Mouse (Mus musculus) cerebellum, adult 8-10 months (tissue): ENCODE results near the gene Osbpl9.

Experiments used
- DNase-seq: peaks from one replicate; pipeline ENCODE4 v3.0.0; 2022

The Osbpl9 gene

DNA sequence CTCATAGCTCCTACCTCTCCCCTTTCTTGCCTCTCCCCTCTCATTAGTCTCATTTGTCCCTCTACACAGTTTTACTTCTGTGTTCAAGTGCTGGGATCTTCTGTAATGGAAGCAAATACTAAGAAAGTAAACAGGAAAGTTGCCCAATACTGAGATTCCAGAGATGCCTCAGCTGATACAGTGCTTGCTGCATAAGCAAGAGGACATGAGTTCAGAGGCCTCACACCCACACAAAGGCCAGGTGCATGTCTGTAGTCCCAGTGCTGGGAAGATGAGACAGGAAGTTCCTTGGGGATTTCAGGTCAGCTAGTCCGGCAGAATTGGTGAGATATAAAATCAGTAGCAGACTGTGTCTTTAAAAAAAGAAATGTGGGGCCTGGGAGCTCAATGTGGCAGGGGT is 2.3 kb upstream of the Osbpl9 start:
- no peak for DNase-seq

DNA sequence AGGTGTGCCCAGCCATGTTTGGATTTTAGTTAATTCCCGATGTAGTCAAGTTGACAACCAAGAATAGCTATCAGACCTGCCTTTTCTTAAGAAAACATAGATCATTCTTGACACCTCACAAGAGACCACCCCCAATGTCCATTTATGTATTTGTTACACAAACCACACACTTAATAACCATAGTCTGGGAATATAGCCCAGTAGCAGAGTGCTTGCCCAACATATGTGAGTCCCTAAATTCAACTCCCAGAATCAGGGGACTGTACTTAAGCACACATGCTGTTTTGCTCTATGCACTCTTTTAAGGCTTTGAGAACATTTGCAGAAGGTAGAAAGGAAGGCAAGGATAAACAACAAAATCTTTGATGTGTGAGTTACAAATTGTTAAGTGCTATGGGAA is 1.9 kb upstream of the Osbpl9 start:
- no peak for DNase-seq

DNA sequence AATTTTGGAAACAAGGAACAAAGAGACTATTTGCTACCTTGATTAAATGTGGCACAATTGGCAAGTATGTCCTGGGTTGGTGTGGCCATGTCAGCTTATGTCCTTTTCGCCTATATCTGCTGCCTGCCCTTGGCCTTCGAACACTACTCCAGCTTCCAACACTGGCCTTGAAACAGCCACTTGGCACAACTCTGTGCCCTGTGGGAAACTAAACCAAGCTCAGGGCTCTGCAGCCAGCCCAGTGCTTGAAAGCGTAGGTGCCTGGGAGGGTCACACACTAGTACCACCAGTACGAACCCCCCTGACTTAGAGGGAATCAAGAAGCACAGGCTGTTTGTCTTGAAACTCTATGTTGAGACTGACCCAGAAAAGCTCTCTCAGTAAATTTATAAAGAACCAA is 3.0 kb downstream of the Osbpl9 start:
- no peak for DNase-seq

DNA sequence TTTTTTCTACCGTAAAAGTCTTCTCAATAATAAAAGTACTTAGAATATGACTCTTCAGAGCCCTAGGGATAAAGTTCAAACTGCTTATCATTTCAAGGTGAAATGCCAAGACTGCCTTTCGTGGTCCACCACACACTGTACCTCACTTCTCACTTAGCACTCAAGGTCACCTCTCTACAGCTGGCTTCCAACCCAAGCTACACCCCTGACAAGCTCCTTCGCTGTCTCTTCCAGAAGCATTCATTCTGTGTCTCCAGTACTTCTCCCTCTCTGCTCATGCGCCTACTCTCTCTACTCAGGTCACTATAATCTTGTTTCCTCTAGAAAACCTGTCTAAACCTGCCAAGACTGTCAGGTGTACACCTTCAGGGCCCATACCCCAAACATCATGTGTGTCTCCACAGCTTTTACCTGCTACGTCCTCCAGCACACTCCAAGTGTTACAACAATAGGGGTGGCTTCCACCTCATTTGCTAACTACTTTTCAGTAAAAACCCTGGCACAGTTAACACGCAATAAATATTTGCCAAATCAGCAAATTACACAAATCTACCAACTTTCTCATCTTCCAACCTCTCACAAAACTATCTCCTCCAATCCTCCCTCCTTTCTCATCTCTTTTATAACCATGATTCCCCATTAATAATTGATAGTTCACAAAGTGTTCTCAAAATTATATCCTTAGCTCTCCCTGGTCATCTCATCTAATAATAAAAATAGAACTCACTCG is 6.0 kb downstream of the Osbpl9 start:
- DNase-seq = no peak

DNA sequence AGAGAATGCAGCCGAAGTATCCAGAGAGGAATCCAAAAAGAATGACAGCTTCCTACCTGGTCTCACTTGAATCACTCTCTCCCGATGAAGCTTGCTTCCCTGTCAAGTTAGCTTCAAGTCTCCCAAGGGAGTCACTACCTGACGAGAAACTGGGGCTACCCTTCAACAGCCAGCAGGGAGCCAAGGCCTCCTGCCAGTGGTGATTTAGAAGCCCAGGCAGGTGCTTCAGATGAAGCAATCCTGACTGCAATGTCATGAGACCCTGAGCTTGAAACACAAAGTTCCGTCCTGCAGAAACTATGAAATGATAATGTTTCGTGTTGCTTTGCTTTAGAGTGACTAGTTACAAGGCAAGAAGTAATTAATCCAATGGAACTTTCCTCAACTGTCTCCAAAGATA is 8.2 kb downstream of the Osbpl9 start:
- no peak for DNase-seq

DNA sequence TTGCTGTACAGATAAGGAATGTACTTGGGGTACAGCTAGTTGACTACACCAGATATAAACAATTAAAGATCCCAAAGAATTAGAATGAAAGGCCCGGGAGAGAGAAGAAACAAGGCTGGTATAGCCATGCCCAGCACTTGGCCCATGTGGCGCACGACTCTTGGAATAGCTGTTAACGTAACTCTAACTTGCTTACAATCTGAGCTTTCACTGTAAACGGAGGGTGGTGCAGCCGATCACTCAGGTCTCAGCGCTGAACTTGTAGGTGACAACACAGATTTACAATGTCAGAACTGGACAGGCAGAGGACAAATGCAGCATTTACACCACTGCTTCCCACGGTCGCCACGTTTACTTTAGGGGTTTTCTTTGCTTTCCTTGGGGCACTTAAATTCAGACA is 10.5 kb downstream of the Osbpl9 start:
- no peak for DNase-seq

DNA sequence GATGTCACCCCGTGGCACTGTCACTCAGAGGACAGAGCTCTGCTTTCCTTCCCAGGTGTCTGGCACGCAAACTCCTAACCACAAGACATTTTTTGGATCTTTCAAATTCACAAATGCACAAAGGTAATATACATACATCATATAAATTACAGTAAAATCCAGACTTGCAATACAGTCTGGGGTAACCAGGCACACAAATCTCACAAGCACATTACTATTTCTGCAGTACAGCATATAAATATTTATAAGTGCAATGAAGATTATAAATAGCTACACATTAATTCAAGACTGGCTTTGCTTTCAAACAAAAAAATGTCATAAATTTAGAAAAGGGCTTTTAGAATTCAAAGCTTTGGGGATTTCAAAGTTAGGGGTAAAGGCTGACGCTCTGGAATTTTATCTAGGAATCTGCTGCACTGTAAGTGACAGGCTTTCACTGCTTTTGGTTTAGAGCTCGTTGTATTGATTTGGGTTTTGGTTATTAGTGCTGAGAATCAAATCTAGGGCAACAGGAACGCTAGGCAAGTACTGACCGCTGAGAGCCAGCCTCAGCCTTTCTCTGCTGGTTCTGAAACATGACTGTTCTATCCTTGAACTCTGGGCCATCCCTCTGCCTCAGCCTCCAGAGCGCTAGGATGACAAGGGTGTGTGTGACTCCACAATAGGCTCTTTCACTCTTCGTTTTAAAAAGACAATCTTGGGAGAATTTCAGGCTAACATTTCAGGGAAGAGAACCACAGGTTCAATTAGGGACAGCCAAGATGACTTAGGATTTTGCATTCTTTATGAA is 16.3 kb downstream of the Osbpl9 start:
- DNase-seq = no peak

DNA sequence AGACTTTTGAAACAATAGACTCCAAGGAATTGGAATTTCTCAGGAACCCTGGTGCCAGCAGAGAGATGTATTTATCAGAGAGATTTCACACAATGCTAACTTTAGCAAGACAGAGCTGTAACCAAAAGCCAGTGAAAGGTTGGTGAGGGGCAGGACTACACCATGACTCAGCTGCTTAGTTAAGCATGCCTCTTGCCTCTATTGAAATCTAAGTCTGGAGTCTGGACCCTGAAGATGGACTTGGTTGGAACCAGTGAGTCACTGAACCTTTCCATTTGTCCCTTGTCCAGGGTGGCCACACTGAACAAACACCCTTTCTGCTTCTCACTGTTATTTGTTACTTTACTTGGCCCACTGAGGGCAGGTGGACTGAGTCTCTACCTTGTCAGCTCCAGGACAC is 26.4 kb downstream of the Osbpl9 start:
- DNase-seq = no peak

DNA sequence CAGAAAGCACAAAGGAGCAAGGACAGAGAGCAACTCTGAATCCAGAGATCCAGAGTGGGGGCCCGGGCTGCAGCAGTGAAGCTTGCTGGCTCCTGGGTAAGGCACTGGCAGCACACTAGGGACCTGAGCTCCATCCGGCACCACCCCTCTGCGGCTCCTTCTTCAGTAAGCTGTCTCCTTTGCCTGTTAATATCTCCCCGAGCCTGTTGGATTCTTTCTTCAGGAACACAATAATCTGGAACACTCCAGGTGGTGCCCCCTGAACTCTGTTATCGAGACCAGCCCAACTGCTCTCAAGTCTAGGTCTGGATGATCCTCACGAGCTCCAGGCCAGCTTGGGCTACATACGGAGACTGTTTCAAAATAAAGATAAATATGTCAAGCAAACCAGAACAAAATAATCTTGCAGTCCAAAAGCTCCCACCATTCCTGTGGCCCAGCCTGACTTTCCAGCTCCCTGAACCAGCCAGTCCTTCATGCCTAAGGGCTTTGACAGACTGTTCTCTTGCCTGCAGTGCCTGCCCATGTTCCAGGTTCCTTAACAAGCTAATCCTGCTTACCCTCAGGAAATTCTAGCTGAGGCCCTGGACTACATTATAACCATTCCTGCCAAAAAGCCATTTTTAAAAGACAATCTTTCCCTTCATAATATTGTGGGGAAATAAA is 28.2 kb downstream of the Osbpl9 start:
- DNase-seq = no peak

DNA sequence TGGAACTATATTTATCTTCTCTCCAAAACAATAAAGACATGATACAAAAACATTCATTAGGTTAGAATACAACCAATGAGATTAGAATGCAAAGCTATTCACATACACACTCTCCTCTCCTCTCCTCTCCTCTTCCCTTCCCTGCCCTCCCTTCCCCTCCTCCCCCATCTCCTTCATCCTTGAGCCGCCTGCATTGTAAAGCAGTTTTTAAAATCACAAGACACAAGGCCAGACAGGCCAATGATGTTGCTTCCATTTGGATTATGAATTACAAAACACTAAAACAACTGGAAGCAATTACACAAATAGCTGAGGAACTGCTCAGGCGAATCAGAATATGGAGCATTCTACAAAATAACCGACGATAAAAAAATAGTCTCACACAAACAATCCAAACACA is 28.7 kb downstream of the Osbpl9 start:
- no peak for DNase-seq

DNA sequence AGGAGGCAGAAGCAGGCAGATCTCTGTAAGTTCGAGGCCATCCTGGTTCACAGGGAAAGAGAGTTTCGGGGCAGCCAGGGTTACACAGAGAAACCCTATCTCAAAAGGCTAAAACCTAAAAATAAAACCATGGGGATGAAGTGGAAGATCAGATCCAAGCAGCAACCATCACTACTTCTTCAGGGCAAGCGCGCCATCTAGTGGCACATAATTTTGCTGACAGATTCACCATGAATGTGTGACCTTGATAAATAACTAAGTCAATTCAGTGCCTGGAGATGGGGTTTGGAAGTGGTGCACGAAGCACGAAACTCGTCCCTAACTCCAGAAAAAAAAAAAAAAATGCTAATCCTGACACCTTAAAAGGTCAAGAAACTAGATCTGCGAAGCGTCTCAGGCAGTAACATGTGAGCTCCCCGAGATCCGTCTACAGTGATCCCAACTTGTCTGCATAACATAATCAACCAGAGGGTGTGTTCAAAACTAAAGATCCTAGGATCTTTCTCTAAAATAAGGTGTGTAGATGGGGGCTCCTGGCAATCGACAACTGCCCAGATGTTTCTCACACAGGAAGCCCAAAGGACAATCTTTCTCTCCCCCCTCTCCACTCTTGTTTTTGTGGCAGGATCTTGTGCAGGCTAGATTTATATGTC is 36.4 kb downstream of the Osbpl9 start:
- DNase-seq = peak; percentile 87

DNA sequence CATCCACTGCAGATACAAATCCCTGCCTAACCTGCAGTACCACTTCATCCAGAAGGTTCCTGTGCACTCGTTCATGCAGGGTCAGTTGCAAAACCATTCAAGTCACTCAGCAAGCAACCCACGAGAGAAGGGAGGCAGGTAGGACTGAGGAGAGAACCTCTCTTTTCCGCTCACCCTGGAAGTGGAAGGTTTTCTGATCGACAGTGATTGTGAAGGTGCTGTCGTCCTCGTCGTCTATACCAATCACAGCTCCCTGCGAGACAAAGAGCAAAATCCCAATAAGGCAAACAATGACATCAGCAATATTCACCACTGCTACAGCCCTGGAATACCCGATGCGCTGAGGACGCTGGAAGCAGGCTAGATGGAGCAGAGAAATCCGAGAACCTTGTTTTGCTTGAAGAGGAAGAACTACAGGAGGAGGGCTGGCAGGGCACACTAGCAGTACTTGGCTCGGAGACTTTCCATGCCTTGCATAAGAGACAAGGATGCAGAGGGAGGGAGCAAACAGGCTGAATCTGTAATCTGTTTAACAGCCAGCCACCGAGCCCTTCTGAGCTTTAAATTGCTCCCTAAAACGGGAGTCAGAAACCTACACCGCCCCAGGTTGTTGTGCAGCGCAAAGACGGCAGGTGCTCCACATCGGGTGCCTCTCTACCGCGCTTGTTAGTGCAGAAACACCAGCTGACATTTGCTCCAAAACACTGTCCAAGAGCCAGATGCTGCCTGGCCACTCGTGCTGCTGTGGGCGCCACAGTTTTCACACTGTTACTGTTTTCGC is 45.4 kb downstream of the Osbpl9 start:
- DNase-seq = peak; percentile 59

DNA sequence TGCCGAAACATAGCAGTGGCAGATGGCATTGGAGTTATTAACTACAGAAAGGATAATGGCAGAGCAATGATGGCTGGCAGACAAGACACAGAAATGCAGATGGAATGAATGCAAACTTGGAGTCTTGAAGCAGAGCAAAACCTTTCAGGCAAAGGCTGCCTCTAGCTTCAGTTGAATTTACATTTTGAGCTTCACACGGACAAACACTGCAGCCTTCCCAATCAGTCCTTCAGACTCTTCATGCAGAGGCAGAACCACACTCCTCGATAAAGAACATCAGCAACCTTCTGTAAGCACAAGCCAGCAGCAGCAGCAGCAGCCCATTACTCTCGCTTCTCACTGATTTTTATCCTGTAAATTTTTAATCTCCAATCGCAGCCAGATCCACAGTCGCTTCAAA is 46.0 kb downstream of the Osbpl9 start:
- peak; percentile 36 for DNase-seq

DNA sequence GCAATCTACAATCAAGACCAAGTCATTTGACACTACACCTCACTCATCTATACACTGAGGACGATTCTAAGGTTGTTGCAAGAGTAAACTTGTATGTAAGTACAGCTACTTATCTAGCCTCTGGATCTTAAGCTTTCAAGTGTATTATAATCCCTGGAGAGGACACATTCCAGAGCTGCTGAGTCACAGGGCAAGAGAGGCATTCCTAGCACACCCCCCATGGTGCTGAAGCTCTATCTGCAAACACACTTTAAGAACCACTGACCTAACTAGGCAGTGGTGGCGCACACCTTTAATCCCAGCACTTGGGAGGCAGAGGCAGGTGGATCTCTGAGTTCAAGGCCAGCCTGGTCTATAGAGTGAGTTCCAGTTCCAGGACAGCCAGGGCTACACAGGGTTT is 51.9 kb downstream of the Osbpl9 start:
- DNase-seq = no peak

DNA sequence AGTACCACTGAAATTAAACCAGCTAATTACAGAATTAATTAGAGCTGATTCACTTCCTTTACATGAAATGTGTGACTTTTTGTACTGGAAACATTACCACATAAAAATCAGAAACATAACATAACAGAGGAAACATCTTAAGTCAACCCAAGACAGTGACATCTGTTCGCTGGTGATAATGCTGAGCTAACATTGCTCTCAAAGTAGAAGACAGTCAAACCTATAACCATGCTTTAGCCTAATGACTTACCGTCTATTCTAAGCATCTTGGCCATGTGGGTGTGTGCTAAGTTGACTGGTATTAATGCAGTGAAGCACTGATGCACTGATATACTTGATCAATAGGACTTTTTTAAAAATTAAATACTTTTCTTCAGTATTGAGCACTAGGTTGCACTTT is 52.7 kb downstream of the Osbpl9 start:
- DNase-seq = no peak

DNA sequence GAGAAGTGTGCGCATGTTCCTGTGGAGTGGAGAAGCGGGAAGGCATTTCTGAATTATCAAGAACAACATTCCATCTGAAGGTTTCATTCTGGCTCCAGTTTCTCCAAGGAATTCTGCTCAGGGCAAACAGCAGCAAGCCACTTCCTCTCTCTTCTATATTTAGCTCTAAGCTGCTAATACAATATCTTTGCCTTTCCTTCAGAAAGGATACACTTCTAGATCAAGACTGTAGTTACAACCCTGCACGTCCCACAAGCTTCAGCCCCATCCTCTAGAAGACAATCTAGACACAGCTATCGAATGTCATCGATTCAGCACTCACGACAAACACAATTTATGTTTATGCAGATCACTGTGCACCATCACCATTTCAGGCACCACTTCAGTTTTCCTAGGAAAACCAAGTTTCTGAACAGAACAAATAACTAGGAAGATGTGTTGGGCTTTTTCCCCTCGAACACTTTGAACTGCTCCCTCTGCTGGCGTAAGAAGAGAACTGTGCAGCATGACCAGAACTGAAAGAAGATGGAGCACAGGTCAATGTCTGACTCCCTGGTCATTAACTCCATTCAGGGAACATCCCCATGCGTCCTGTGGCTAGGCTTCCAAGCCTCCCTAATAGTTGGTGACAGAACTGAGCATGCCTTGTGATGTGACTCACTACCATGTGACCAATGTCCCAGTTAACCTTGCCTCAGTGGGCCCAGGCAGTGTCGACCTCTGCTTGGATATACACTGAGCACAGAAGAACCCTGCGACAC is 54.6 kb downstream of the Osbpl9 start:
- peak; percentile 44 for DNase-seq

DNA sequence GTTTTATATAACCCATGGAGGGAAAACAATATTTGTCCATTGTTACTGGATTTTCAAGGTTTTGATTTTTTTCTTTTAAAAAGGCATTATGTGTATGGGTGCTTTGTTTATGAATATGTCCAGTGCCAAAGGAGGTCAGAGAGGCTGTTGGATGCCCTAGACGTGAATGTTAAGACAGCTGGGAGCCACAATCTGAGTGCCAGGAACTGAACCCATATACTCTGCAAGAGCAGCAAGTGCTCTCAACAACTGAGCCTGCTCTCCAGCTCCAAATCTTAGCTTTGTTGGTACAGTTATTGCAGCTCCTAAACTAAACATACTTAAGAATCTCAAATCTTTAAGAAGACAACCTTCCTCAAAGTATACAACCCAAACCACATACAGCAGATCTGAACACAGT is 59.0 kb downstream of the Osbpl9 start:
- no peak for DNase-seq

DNA sequence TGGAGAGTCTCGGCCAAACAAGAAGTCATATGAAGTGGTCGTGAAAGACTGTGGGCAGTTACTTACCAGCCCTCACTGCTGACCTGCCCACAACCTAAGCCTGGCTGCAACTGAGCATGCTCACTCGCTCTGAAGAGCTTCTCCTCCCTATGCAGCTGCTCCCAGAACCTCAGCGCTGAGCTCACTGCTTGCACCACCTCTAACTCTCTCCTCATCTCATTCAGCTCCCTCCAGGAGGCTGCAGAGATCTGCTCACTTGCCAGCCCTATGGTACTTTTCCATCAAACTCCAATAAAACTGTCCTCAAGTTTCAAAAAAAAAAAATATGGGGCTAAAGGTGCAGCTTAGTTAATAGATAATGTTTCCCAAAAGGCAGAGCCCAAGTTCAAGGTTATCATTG is 63.5 kb downstream of the Osbpl9 start:
- DNase-seq = no peak

DNA sequence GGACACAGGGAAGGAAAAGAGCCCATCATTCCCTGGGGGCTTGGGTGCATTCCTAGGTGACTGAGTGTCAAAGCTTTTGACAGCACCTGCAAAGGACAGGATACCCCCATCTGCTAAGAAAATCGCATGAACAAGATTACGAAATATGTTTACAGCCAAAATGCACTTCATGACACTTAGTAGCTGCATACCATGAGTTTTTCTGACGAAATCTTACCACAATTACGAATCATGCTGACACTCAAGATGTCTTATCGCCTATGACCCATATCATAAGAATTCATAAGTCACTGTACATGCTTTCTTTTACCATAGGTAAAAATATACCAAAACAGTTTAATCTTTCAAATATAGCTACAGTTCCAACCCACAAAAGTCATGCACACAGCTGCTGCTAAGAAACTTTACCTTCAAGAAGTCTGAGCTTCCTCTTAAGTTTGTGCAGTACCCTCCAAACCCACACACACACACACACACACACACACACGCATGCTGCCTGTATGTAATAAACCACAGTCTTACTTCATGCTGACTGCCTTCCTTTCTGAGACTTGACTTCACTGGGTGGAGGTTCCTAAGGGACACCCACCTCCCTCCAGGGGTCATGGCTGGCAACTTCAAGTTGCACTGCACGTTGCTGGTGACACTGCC is 65.5 kb downstream of the Osbpl9 start:
- DNase-seq = no peak

DNA sequence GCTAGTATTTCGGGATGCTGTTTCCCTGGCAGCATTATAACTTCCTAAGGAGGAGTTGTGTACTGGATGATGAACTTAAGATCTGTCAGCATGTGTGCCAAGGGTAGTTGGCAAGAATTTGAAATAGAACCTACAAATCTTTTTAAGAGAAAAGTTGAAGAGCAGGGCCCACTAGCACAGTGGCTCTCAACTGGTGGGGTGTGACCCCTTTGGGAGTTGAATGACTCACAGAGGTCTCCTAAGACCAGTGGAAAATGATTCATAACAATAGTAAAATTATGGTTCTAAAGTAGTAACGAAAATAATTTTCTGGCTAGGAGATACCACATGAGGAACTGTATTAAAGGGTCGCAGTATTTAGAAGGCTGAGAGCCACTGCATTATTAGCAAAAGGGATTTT is 67.1 kb downstream of the Osbpl9 start:
- no peak for DNase-seq

DNA sequence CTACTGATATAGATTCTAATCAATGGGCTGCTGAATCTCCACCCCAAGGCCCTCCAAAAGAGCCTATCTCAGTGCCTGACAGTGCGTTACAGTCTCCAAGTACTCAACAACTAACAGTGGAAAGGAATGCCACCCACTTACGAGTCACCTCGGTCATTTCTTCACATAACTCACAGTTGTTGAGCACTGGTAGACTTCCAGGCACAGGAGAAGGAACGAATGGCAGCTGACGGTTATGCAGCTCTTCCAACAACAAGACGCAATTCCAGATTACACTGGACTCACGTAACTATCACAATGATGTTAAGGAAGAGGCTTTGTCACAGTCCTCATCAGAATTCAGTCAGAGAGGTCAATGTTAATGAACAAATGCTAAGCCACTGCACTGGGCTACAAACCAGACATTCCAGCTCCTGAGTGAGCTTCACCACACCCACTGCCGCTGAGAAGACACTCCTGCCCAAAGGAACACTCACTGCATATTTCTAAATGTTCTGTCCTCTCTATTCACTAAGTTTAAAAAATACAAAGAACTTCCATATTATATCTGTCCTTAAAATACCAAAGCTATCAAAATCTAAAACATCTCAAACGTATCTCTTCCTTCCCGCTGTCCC is 70.7 kb downstream of the Osbpl9 start:
- no peak for DNase-seq
